Mouse (Mus musculus): ENCODE results near the gene Bves.

DNA sequence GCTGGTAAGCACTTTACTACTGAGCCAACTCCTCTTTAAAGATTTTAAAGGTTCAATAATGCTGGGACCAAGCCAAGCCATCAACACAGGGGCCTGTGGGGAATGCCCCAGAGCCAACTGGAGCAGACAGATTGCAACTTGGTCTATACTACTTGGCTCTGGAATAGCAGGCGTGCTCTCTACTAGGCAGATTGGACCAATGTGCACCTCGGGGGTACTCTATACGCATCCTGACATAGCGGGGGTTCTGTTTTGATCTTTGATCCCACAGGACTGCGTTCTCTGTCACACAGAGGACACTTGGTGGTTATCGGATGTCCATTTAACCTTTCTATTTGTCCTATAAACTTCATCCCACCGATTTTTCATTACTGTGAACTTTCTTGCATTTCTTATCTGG lies 647 bp upstream of the Bves start:
- TF ChIP-seq GATA1 (IDR thresholded peaks at IDR 0.05; ENCODE audit: low read length) (no peak), TAL1 (IDR thresholded peaks at IDR 0.05; ENCODE audit: low read length) (no peak)

Measured in erythroblast, embryonic 14.5 days (primary cell).